Mouse (Mus musculus) testis, adult 2 months (tissue): ENCODE data around the gene C1qtnf1. TPM values are rescaled to one million over a fixed set of nuclear protein-coding genes. Genes with fewer than 3 reads are reported as not detected.

ENCODE experiments used
- H3K27ac ChIP-seq: fragments of 200-500 bp; 2 replicates; pipeline ENCODE4 v1.5.1; 2012; ENCODE audit warnings: low read depth, low read length; ENCODE audit not compliant: control insufficient read depth, insufficient read depth
- H3K27me3 ChIP-seq: fragments of 200-500 bp; 2 replicates; pipeline ENCODE4 v1.6.1; 2012; ENCODE audit warnings: mild to moderate bottlenecking, low read length, moderate library complexity; ENCODE audit not compliant: control insufficient read depth, insufficient read depth
- H3K36me3 ChIP-seq: fragments of 200-500 bp; 2 replicates; pipeline ENCODE4 v1.6.1; 2012; ENCODE audit warnings: mild to moderate bottlenecking, low read length; ENCODE audit not compliant: control insufficient read depth, insufficient read depth
- H3K4me1 ChIP-seq: fragments of 200-500 bp; 2 replicates; pipeline ENCODE4 v1.6.1; 2012; ENCODE audit warnings: low read length; ENCODE audit not compliant: control insufficient read depth, insufficient read depth
- H3K4me3 ChIP-seq: fragments of 200-500 bp; 2 replicates; pipeline ENCODE4 v1.5.1; 2012; ENCODE audit warnings: low read depth, mild to moderate bottlenecking, low read length, moderate library complexity, mixed read lengths; ENCODE audit not compliant: control insufficient read depth
- CTCF ChIP-seq: fragments of 200-500 bp; IDR thresholded peaks from 2 replicates; pipeline ENCODE4 v1.5.1; 2012; ENCODE audit warnings: low read depth, mild to moderate bottlenecking, inconsistent platforms, low read length, moderate library complexity; ENCODE audit not compliant: control insufficient read depth, insufficient read depth, insufficient replicate concordance
- POLR2A ChIP-seq: fragments of 200-500 bp; IDR thresholded peaks from 2 replicates; pipeline ENCODE4 v1.6.1; 2012; ENCODE audit warnings: low read depth, mild to moderate bottlenecking, inconsistent platforms, low read length, moderate library complexity; ENCODE audit not compliant: control insufficient read depth
- polyA plus RNA-seq: library from polyadenylated mRNA; depleted of rRNA; stranded (reverse); fragments of >200 nt; gene quantifications from 2 replicates; pipeline ENCODE4 v1.2.3, GENCODE M21; 2012; rRNA removed

Gene C1qtnf1
- polyA plus RNA-seq, 1 experiment = 2.5 TPM

GRCm38 (mm10) chr11:118495065-118495464 is 67.1 kb downstream of the C1qtnf1 start:
- Histone ChIP-seq H3K36me3 (no peaks in the 10 kb centered on the region), H3K4me3 (no peak overlapping the region), H3K27ac (no peak overlapping the region), H3K27me3 (peaks cover 1% of the 10 kb centered on the region; the same call in 1 of the 2 replicates), H3K4me1 (peaks cover 11% of the 10 kb centered on the region)
- TF ChIP-seq CTCF (no peak), POLR2A (no peak)

- no peak overlapping the region for H3K4me3 ChIP-seq
- H3K4me1 ChIP-seq = peaks cover 5% of the 10 kb centered on the region; the same call in 1 of the 2 replicates
- no peaks in the 10 kb centered on the region for H3K36me3 ChIP-seq
- no peak overlapping the region for H3K27ac ChIP-seq
- H3K27me3 ChIP-seq = no peaks in the 10 kb centered on the region
- TF ChIP-seq CTCF = no peak
Observed at GRCm38 (mm10) chr11:118496066-118496689, 68.2 kb downstream of the C1qtnf1 start.

Other genes starting within 250 kb of the C1qtnf1 start
- gene Cyth1, start 179.6 kb upstream of the C1qtnf1 start, polyA plus RNA-seq = 31.8 and 31.9 TPM in 2 replicates
- gene Usp36, start 138.0 kb upstream of the C1qtnf1 start, polyA plus RNA-seq = 3.7 and 3.9 TPM in 2 replicates
- gene Cep295nl, start 85.7 kb upstream of the C1qtnf1 start, polyA plus RNA-seq = 274 and 283 TPM in 2 replicates
- 81.7 and 94.1 TPM in 2 replicates for gene Timp2, start 72.5 kb upstream of the C1qtnf1 start, polyA plus RNA-seq
- 22.7 and 23.3 TPM in 2 replicates for gene Lgals3bp, start 26.1 kb upstream of the C1qtnf1 start, polyA plus RNA-seq
- gene Cant1, start 9.1 kb upstream of the C1qtnf1 start, polyA plus RNA-seq = 37.8 and 38.5 TPM in 2 replicates
- 2.9 and 3.2 TPM in 2 replicates for gene Engase, start 48.6 kb downstream of the C1qtnf1 start, polyA plus RNA-seq